In the genomic region with DNA sequence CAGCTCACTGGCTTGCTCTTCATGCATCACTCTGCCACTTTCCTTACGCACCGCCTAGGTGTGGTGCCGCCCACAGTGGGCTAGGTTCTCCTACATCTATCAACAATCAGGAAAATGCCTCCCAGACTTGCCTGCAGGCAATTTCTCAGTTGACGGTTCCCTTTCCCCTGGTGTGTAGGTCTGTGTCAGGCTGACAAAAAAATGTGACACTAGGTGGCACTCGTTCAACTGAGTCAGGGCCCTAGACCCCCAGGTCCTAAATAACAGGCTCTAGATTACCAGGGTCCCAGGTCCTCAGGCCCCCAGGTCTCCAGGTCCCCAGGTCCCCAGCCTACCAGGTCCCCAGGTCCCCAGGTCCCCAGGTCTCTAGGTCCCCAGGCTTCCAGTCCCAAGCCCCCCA, we compare ENCODE assay signal across 24 mouse cellular contexts. TPM values are rescaled to one million over a fixed set of nuclear protein-coding genes. Genes with fewer than 3 reads are reported as not detected.
DNase-seq lines count a peak whose midpoint lies in the region; ATAC-seq and TF ChIP-seq lines count a peak whose summit lies in the region.
"Had no signal": no experiment of that assay in that cellular context is flagged by ENCODE, and none has a peak within 500 bp of the region (broad histone marks: within the 10 kb centered on the region; RNA-seq: fewer than 3 reads in every experiment).

No protein-coding gene starts in this region.

- H3K4me1 ChIP-seq in intestine, postnatal 0 days (replicated peaks; ENCODE audit: control insufficient read depth, insufficient read depth, low read length) = no peaks in the 10 kb centered on the region
- peaks cover 7% of the 10 kb centered on the region; the same call in 1 of the 2 replicates for H3K4me1 ChIP-seq in intestine, embryonic 16.5 days (ENCODE audit: control insufficient read depth, insufficient read depth, low read length)
- H3K4me1 ChIP-seq in spleen, adult 2 months (ENCODE audit: control insufficient read depth, insufficient read depth, insufficient read length) = no peaks in the 10 kb centered on the region
- H3K4me1 ChIP-seq in MEL (ENCODE audit: control insufficient read depth in 1 of 2, insufficient read depth in 2 of 2, low read length in 2 of 2) = no peaks in the 10 kb centered on the region
- no peaks in the 10 kb centered on the region for H3K4me1 ChIP-seq in stomach, postnatal 0 days (replicated peaks; ENCODE audit: control insufficient read depth, insufficient read depth)
- H3K4me1 ChIP-seq: neural tube, embryonic 12.5 days had no signal

- no peaks in the 10 kb centered on the region for H3K9me3 ChIP-seq in intestine, postnatal 0 days (ENCODE audit: control insufficient read depth)
- H3K9me3 ChIP-seq in intestine, embryonic 16.5 days (ENCODE audit: control insufficient read depth, low read length) = no peaks in the 10 kb centered on the region
- no peaks in the 10 kb centered on the region for H3K9me3 ChIP-seq in MEL (replicated peaks; ENCODE audit: insufficient read depth, low read length)
- H3K9me3 ChIP-seq in stomach, postnatal 0 days (ENCODE audit: control insufficient read depth, low read length) = no peaks in the 10 kb centered on the region
- H3K9me3 ChIP-seq: embryonic facial prominence, embryonic 15.5 days; forebrain, embryonic 10.5 days; hindbrain, embryonic 13.5 days; limb, embryonic 10.5 days; liver, embryonic 13.5 days; neural tube, embryonic 12.5 days; stomach, embryonic 15.5 days had no signal

- DNase-seq in spleen, adult 2 months (ENCODE audit: low read depth in 1 of 2, low spot score in 2 of 2) = no peak
- no peak for DNase-seq in spleen, postnatal 36 days (ENCODE audit: low spot score in 2 of 2)
- no peak for DNase-seq in MEL (ENCODE audit: low read depth, low spot score)
- no peak for DNase-seq in stomach, postnatal 0 days (ENCODE audit: low spot score)
- no peak for DNase-seq in cerebellum, postnatal 4 days (ENCODE audit: low spot score in 2 of 2)
- DNase-seq: adrenal gland, adult 8-10 months; cerebellum, adult 8-10 months; embryo, embryonic 11 days; gastrocnemius, postnatal 25 days; heart, postnatal 14 days; kidney, adult 18-20 months; kidney, postnatal 36 days; liver, embryonic 13.5 days; lung, postnatal 14 days had no signal

- TF ChIP-seq POLR2A in spleen, adult 2 months (IDR thresholded peaks at IDR 0.05; ENCODE audit: low read depth, low read length) = no peak
- TF ChIP-seq POLR2A in MEL (IDR thresholded peaks at IDR 0.05; ENCODE audit: control insufficient read depth in 1 of 2, insufficient read depth in 1 of 2, low read depth in 1 of 2, low read length in 2 of 2, poor library complexity in 1 of 2) = no peak

- H3K4me2 ChIP-seq in intestine, postnatal 0 days (replicated peaks; ENCODE audit: low read depth) = no peak overlapping the region
- no peak overlapping the region for H3K4me2 ChIP-seq in intestine, embryonic 16.5 days (ENCODE audit: low read depth, low read length)
- H3K4me2 ChIP-seq in stomach, postnatal 0 days (replicated peaks; ENCODE audit: low read depth) = no peak overlapping the region
- H3K4me2 ChIP-seq: embryonic facial prominence, embryonic 15.5 days; heart, embryonic 11.5 days; hindbrain, embryonic 13.5 days; liver, embryonic 13.5 days; neural tube, embryonic 12.5 days; stomach, embryonic 15.5 days had no signal

- peak; percentile 12; the same call in 1 of the 2 replicates for TF ChIP-seq CTCF in intestine, postnatal 0 days (IDR thresholded peaks at IDR 0.05; ENCODE audit: low read depth)
- peak; percentile 7; the same call in 1 of the 2 replicates for TF ChIP-seq CTCF in spleen, adult 2 months (IDR thresholded peaks at IDR 0.05; ENCODE audit: extremely low read depth, insufficient read depth, insufficient read length, insufficient replicate concordance)
- TF ChIP-seq CTCF in MEL (IDR thresholded peaks at IDR 0.05 in 2 of 3, conservative IDR thresholded peaks at IDR 0.05 in 1 of 3; ENCODE audit: control insufficient read depth in 1 of 3, insufficient read depth in 1 of 3, low read depth in 2 of 3, low read length in 3 of 3, poor library complexity in 1 of 3, severe bottlenecking in 1 of 3) = peak; percentile 6 to 48 (median 40); a peak in 3 of 6 replicates
- peak; percentile 20; the same call in 1 of the 2 replicates for TF ChIP-seq CTCF in stomach, postnatal 0 days (IDR thresholded peaks at IDR 0.05; ENCODE audit: low read depth)

- no peaks in the 10 kb centered on the region for H3K79me2 ChIP-seq in MEL (ENCODE audit: control insufficient read depth, insufficient read depth, low read length, poor library complexity)

- no peak overlapping the region for H3K27ac ChIP-seq in intestine, postnatal 0 days (ENCODE audit: low read depth, low read length)
- H3K27ac ChIP-seq in intestine, embryonic 16.5 days (ENCODE audit: low read length) = no peak overlapping the region
- H3K27ac ChIP-seq in spleen, adult 2 months (ENCODE audit: insufficient read depth, low read length) = no peak overlapping the region
- no peak overlapping the region for H3K27ac ChIP-seq in MEL (ENCODE audit: control insufficient read depth, low read depth, low read length)
- H3K27ac ChIP-seq in stomach, postnatal 0 days (replicated peaks) = no peak overlapping the region
- H3K27ac ChIP-seq: embryonic facial prominence, embryonic 15.5 days; forebrain, embryonic 10.5 days; hindbrain, embryonic 13.5 days; limb, embryonic 10.5 days; liver, embryonic 13.5 days; neural tube, embryonic 12.5 days; stomach, embryonic 15.5 days had no signal

- no peak for ATAC-seq in intestine, postnatal 0 days
- ATAC-seq in intestine, embryonic 16.5 days = no peak
- ATAC-seq in stomach, postnatal 0 days (ENCODE audit: low FRiP score, low TSS enrichment) = no peak

- no peaks in the 10 kb centered on the region for H3K36me3 ChIP-seq in intestine, postnatal 0 days (ENCODE audit: control insufficient read depth, insufficient read depth)
- H3K36me3 ChIP-seq in intestine, embryonic 16.5 days (ENCODE audit: control insufficient read depth, insufficient read depth, low read length) = no peaks in the 10 kb centered on the region
- H3K36me3 ChIP-seq in spleen, adult 2 months (ENCODE audit: control insufficient read depth, insufficient read depth, low read length) = no peaks in the 10 kb centered on the region
- no peaks in the 10 kb centered on the region for H3K36me3 ChIP-seq in MEL (ENCODE audit: control insufficient read depth in 1 of 2, insufficient read depth in 2 of 2, low read length in 2 of 2)
- H3K36me3 ChIP-seq in stomach, postnatal 0 days (ENCODE audit: control insufficient read depth, insufficient read depth, low read length) = no peaks in the 10 kb centered on the region
- H3K36me3 ChIP-seq: embryonic facial prominence, embryonic 15.5 days; forebrain, embryonic 10.5 days; hindbrain, embryonic 13.5 days; limb, embryonic 10.5 days; liver, embryonic 13.5 days; neural tube, embryonic 12.5 days; stomach, embryonic 15.5 days had no signal

- no peaks in the 10 kb centered on the region for H3K27me3 ChIP-seq in intestine, postnatal 0 days (replicated peaks; ENCODE audit: control insufficient read depth, insufficient read depth, low read length)
- no peaks in the 10 kb centered on the region for H3K27me3 ChIP-seq in intestine, embryonic 16.5 days (replicated peaks; ENCODE audit: control insufficient read depth, insufficient read depth, low read length)
- H3K27me3 ChIP-seq in spleen, adult 2 months (ENCODE audit: control insufficient read depth, insufficient read depth, low read length) = no peaks in the 10 kb centered on the region
- H3K27me3 ChIP-seq in MEL (ENCODE audit: control insufficient read depth in 1 of 2, insufficient read depth in 2 of 2, low read length in 2 of 2) = no peaks in the 10 kb centered on the region
- no peaks in the 10 kb centered on the region for H3K27me3 ChIP-seq in stomach, postnatal 0 days (ENCODE audit: control insufficient read depth, insufficient read depth, low read length)
- H3K27me3 ChIP-seq: embryonic facial prominence, embryonic 15.5 days; liver, embryonic 13.5 days; stomach, embryonic 15.5 days had no signal

- WGBS in intestine, postnatal 0 days = 67% methylated on average over 5 of the region's 5 CpGs
- 55% methylated on average over 5 of the region's 5 CpGs for WGBS in intestine, embryonic 16.5 days
- WGBS in spleen, adult 2 months = 58% methylated on average over 5 of the region's 5 CpGs
- WGBS in stomach, postnatal 0 days = 48% methylated on average over 5 of the region's 5 CpGs

- H3K4me3 ChIP-seq in intestine, postnatal 0 days (ENCODE audit: low read depth, low read length) = no peak overlapping the region
- H3K4me3 ChIP-seq in intestine, embryonic 16.5 days (ENCODE audit: low read length) = no peak overlapping the region
- H3K4me3 ChIP-seq in spleen, adult 2 months (ENCODE audit: extremely low read depth, insufficient read depth, insufficient read length) = no peak overlapping the region
- no peak overlapping the region for H3K4me3 ChIP-seq in MEL (ENCODE audit: control insufficient read depth in 1 of 2, insufficient read depth in 1 of 2, low read depth in 2 of 2, low read length in 2 of 2)
- no peak overlapping the region for H3K4me3 ChIP-seq in stomach, postnatal 0 days (ENCODE audit: low read depth, low read length)
- H3K4me3 ChIP-seq: embryonic facial prominence, embryonic 15.5 days; forebrain, embryonic 10.5 days; hindbrain, embryonic 13.5 days; limb, embryonic 10.5 days; liver, embryonic 13.5 days; neural tube, embryonic 12.5 days; stomach, embryonic 15.5 days had no signal

- no peak for TF ChIP-seq EP300 in MEL (IDR thresholded peaks at IDR 0.05; ENCODE audit: low read depth in 1 of 2, low read length in 2 of 2)
- TF ChIP-seq EP300 in stomach, postnatal 0 days (optimal IDR thresholded peaks at IDR 0.05) = no peak

- no peak overlapping the region for H3K9ac ChIP-seq in intestine, postnatal 0 days (ENCODE audit: low read depth, low read length)
- no peak overlapping the region for H3K9ac ChIP-seq in intestine, embryonic 16.5 days (ENCODE audit: low read depth, low read length)
- no peak overlapping the region for H3K9ac ChIP-seq in MEL (ENCODE audit: control insufficient read depth, low read depth, low read length, poor library complexity, severe bottlenecking)
- no peak overlapping the region for H3K9ac ChIP-seq in stomach, postnatal 0 days (ENCODE audit: low read length)
- H3K9ac ChIP-seq: embryonic facial prominence, embryonic 15.5 days; hindbrain, embryonic 13.5 days; liver, embryonic 13.5 days; neural tube, embryonic 12.5 days; stomach, embryonic 15.5 days had no signal

- TF ChIP-seq RAD21 in MEL (IDR thresholded peaks at IDR 0.05; ENCODE audit: low read depth, low read length) = peak; percentile 22

RNA-seq across cellular contexts. Expression of a gene that starts 19.2 kb away (rescaled TPM):
- 25.7 and 27.7 TPM in 2 replicates for polyA plus RNA-seq in intestine, postnatal 0 days (2015; fragmentation: Nextera tagmentation; extraction: Ambion mirVana)
- polyA plus RNA-seq in intestine, embryonic 16.5 days (2015; fragmentation: Nextera tagmentation; extraction: Ambion mirVana) = 33.1 and 38.7 TPM in 2 replicates
- polyA plus RNA-seq in spleen, adult 2 months (2012; rRNA removed) = 903 and 1,004 TPM in 2 replicates
- total RNA-seq in MEL (2012; rRNA removed) = 101 and 116 TPM in 2 replicates
- 100 to 1,000 TPM; 234 to 696 TPM for polyA plus RNA-seq in MEL (2012; ENCODE audit: insufficient read depth in 1 of 2, insufficient read length in 2 of 2, low read depth in 1 of 2, low replicate concordance in 2 of 2, missing spikeins in 1 of 2)
- polyA plus RNA-seq in stomach, postnatal 0 days (2015; fragmentation: Nextera tagmentation; extraction: Ambion mirVana) = 30.5 and 34.0 TPM in 2 replicates

RNA-seq across cellular contexts. Expression of a gene that starts 50.5 kb away (rescaled TPM):
- not detected in 2 replicates for polyA plus RNA-seq in intestine, postnatal 0 days (2015; fragmentation: Nextera tagmentation; extraction: Ambion mirVana)
- polyA plus RNA-seq in intestine, embryonic 16.5 days (2015; fragmentation: Nextera tagmentation; extraction: Ambion mirVana) = not detected in 2 replicates
- 0.23 and 0.29 TPM in 2 replicates for polyA plus RNA-seq in spleen, adult 2 months (2012; rRNA removed)
- not detected in 2 replicates for total RNA-seq in MEL (2012; rRNA removed)
- not detected for polyA plus RNA-seq in MEL (2012; ENCODE audit: insufficient read depth in 1 of 2, insufficient read length in 2 of 2, low read depth in 1 of 2, low replicate concordance in 2 of 2, missing spikeins in 1 of 2)
- polyA plus RNA-seq in stomach, postnatal 0 days (2015; fragmentation: Nextera tagmentation; extraction: Ambion mirVana) = 0.05 TPM in 1 of 2 replicates, not detected in the other
- total RNA-seq: adrenal gland, adult 8-10 months; gastrocnemius, postnatal 25 days; heart, postnatal 14 days; monocyte, adult 5-6 weeks had no signal
- polyA plus RNA-seq: forebrain, embryonic 10.5 days; heart, embryonic 11.5 days; stomach, embryonic 15.5 days had no signal
